Mouse (Mus musculus) layer of hippocampus, postnatal 10 days (tissue): ENCODE measurements at regions not wholly inside any gene's neighbourhood (a gene's known extent, or its start where the extent isn't known, plus 50 kb on each side); places are given as distances from the start of the nearest gene placed in this dataset.
A peak's percentile ranks its signal among the peaks of the same experiment; 100 is the strongest.

ENCODE experiments used
- DNase-seq, 2 experiments: peaks; one replicate each; pipeline ENCODE4 v3.0.0; 2021; ENCODE audit warnings: low spot score in 2 of 2

- DNase-seq: no peak
Measured at GRCm38 (mm10) chr4:125354742-125355141, 135.8 kb upstream of the Grik3 start.

GRCm38 (mm10) chr4:125350056-125350455 lies 140.4 kb upstream of the Grik3 start:
- no peak for DNase-seq

- DNase-seq: no peak
Measured at GRCm38 (mm10) chr4:125339056-125339455, 151.4 kb upstream of the Grik3 start.

GRCm38 (mm10) chr4:125328806-125329205 lies 161.7 kb upstream of the Grik3 start:
- no peak for DNase-seq

- no peak for DNase-seq
Measured at GRCm38 (mm10) chr4:125324495-125324894, 166.0 kb upstream of the Grik3 start.

GRCm38 (mm10) chr4:125319343-125319742 lies 171.2 kb upstream of the Grik3 start:
- no peak for DNase-seq

GRCm38 (mm10) chr4:125318293-125318692 lies 172.2 kb upstream of the Grik3 start:
- no peak for DNase-seq

- no peak for DNase-seq
Measured at GRCm38 (mm10) chr4:125316876-125317275, 173.6 kb upstream of the Grik3 start.

- peak; percentile 71 to 75 for DNase-seq
Measured at GRCm38 (mm10) chr4:125315818-125316217, 174.7 kb upstream of the Grik3 start.

GRCm38 (mm10) chr4:125313892-125314291 lies 176.6 kb upstream of the Grik3 start:
- DNase-seq: no peak

GRCm38 (mm10) chr4:125313252-125313651 lies 177.2 kb upstream of the Grik3 start:
- no peak for DNase-seq

- no peak for DNase-seq
Measured at GRCm38 (mm10) chr4:125308171-125308570, 180.5 kb upstream of the Zc3h12a start.

- no peak for DNase-seq
Measured at GRCm38 (mm10) chr4:125305766-125306165, 178.1 kb upstream of the Zc3h12a start.

- no peak for DNase-seq
Measured at GRCm38 (mm10) chr4:125302660-125303059, 175.0 kb upstream of the Zc3h12a start.

GRCm38 (mm10) chr4:125300503-125301457 lies 173.1 kb upstream of the Zc3h12a start:
- DNase-seq: peak; percentile 70 to 77

GRCm38 (mm10) chr4:125290761-125291160 lies 163.1 kb upstream of the Zc3h12a start:
- DNase-seq: no peak

- no peak for DNase-seq
Measured at GRCm38 (mm10) chr4:125289709-125290108, 162.1 kb upstream of the Zc3h12a start.

GRCm38 (mm10) chr4:125289031-125289449 lies 161.4 kb upstream of the Zc3h12a start:
- DNase-seq: peak in 1 of 2 experiments; percentile 34

GRCm38 (mm10) chr4:125282974-125283319 lies 155.3 kb upstream of the Zc3h12a start:
- DNase-seq: no peak

- DNase-seq: peak; percentile 76 to 82
Measured at GRCm38 (mm10) chr4:125282154-125282973, 154.7 kb upstream of the Zc3h12a start.

GRCm38 (mm10) chr4:125279165-125279564 lies 151.5 kb upstream of the Zc3h12a start:
- no peak for DNase-seq

GRCm38 (mm10) chr4:125276861-125277260 lies 149.2 kb upstream of the Zc3h12a start:
- no peak for DNase-seq
